Mouse (Mus musculus): ENCODE results near the gene S100a3. TPM values are rescaled to one million over a fixed set of nuclear protein-coding genes. Genes with fewer than 3 reads are reported as not detected.

The S100a3 gene
- total RNA-seq (2022), result 1 to 10 TPM in 3 of 4 experiments, under 1 TPM in 1; 0.35 to 1.8 (median 1.2) TPM

DNA sequence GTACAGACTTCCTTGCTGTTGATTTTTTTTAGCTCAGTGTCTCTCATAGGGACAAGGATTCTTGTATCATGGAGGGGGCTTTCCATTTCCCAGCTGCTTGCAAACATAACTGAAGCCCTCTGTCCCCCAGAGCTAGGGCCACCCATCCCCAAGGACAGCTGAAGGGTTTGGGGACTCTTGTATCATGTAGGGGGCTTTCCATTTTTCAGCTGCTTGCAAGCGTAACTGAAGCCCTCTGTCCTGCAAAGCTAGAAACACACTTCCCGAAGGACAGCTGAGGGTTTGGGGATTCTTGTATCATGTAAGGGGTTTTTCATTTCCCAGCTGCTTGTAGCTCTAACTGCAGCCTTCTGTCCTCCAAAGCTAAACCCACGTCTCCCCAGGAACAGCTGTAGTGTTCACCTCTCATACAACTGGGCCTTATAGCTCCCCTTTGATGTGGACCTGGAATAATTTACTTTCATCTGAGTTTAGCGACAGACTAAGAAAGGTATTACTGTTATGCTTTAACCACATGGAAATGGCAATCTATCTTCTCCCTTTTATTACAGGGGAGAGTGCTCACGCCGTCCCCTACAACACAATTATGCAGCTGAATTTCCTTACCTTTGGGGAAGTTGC is at the start of gene S100a3:
S100a3 (plus strand) TSS at position 571 of the 621 bp plus-strand sequence.
- DNase-seq (ENCODE audit: low spot score in 2 of 2), result no peak

GRCm38 (mm10) chr3:90512276-90512675 is 48.1 kb upstream of the S100a3 start:
- DNase-seq (ENCODE audit: low spot score in 2 of 2), result no peak

- no peak for DNase-seq (ENCODE audit: low spot score in 2 of 2)
These were observed 47.3 kb upstream of the S100a3 start for GRCm38 (mm10) chr3:90512948-90513642.

DNA sequence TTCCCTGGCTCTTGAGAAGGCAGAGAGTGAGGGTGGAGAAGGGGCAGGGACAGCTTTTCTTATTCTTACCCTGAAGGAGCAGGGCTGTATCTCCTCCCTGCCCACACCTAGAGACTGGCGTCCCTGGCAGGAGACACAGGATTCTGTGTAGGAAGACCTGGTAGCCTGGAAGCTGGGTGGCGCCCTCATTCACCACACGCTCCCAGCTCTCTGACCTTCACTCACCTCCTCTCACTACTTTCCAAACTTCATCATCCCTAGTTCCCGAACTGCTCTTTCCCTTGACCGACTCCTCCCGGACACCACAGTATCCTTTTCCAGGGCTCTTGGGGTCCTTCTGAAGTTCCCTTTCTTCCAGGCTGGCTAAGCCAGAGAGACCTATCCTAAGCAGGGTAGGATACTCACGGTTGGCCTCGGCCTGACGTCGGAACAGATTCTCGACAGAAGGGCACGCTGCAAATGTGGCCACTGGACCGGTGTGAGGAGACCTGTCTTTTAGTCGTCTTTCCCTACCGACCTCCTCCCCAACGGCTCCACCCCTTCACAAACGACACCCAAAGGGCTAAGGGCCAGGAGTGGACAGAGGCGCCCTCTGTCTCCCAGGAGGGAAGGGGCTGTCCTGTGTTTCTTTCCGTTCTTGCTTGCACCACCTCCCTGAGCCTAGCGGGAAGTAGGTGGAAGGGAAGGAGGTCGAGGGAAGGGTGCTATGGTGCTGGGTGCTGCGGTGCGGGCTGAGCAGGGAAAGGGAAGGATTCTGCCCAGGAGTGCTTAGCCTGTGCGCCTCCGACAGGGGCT is 46.4 kb upstream of the S100a3 start, which contains the start of the genes S100a1 and S100a13:
S100a1 (minus strand) TSS at position 597 of the 795 bp plus-strand sequence.
S100a13 (plus strand) TSS at position 640 of the 795 bp plus-strand sequence.
- peak; percentile 36 to 54 for DNase-seq (ENCODE audit: low spot score in 2 of 2)

DNA sequence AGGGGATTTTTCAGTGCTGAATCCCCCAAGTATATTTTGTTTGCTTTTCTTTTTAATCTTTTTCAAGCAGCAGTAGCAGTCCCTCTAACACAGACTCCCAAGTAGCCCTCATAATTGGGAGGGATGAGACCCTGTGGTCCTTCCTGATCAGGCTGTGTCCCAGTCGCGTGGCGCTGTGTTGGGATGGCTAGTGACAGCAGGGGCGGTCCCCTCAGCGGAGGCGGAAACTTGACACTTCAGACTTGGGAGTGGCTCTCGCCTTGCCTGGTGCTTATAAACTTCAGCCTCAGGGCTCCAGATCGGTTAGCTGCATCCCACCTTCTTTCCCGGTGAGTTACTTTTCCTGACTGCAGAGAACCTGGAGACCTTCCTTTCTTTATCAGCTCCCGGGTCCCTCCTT is 45.7 kb upstream of the S100a3 start:
- DNase-seq (ENCODE audit: low spot score in 2 of 2), result no peak

GRCm38 (mm10) chr3:90515242-90515641 is 45.1 kb upstream of the S100a3 start:
- DNase-seq (ENCODE audit: low spot score in 2 of 2), result no peak

DNA sequence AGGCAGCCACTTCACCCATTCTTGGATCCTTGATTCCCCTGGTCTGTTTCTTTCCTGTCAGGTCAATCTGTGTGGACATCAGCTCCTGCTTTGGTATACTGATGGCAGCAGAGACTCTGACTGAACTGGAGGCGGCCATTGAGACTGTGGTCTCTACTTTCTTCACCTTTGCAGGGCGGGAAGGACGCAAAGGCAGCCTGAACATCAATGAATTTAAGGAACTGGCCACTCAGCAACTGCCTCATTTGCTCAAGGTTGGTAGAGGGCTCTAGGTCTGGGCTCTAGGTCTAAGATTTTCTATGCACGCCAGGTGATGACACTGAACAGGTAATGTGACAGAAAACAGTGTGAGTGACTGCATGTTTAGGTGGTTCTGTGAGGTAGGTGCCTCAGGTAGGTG is 44.6 kb upstream of the S100a3 start:
- no peak for DNase-seq (ENCODE audit: low spot score in 2 of 2)

GRCm38 (mm10) chr3:90517711-90518110 is 42.7 kb upstream of the S100a3 start:
- no peak for DNase-seq (ENCODE audit: low spot score in 2 of 2)

DNA sequence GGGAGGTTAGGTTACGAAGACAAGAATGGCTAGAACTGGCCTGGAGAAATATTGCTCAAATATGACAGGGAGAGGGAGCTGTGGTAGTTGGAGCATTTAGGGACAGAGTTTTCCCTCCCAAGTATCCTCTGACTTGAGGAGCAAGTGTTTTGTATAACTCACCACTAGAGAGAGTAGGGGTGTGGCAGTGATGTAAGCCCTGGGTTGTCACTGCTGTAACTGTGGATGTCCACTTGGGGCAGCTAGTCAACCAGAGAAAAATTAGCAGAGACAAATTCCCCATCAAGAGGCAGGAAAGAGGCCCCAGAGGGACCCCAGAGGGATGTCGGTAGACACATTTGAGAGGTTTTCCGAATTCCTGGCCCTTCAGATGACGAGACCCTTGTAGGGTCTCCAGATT is 35.0 kb upstream of the S100a3 start:
- peak; percentile 55 to 63 for DNase-seq (ENCODE audit: low spot score in 2 of 2)

GRCm38 (mm10) chr3:90526076-90526475 is 34.3 kb upstream of the S100a3 start:
- no peak for DNase-seq (ENCODE audit: low spot score in 2 of 2)

GRCm38 (mm10) chr3:90526580-90526979 is 33.8 kb upstream of the S100a3 start, which contains the start of gene S100a14:
Gene S100a14 (plus strand): TSS chr3:90526856.
- no peak for DNase-seq (ENCODE audit: low spot score in 2 of 2)

DNA sequence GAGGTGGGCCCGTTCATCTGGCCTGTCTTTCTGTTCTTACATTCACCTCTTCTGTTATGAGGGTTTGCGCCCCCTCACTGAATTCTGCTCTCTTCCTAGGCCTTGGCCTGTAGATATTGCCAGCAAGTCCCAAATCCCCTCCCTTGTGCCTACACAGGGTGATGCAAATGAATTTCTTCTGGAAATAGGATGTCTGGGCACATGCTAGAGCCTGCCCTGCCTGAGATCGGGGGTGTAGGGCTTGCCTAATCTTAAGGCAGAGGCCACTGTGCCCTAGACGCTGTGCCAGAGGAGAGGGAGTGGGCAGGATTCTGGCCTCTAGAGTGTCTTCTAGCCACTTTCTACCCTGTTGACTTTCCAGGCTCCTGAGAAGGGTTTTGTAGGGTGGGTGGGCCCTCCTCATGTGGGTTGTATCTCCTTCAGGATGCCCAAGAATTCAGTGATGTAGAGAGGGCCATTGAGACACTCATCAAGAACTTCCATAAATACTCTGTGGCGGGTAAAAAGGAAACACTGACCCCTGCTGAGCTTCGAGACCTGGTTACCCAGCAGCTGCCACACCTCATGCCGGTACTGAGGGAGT is 33.0 kb upstream of the S100a3 start:
- DNase-seq (ENCODE audit: low spot score in 2 of 2), result no peak

GRCm38 (mm10) chr3:90531713-90532112 is 28.7 kb upstream of the S100a3 start:
- DNase-seq (ENCODE audit: low spot score in 2 of 2), result no peak

DNA sequence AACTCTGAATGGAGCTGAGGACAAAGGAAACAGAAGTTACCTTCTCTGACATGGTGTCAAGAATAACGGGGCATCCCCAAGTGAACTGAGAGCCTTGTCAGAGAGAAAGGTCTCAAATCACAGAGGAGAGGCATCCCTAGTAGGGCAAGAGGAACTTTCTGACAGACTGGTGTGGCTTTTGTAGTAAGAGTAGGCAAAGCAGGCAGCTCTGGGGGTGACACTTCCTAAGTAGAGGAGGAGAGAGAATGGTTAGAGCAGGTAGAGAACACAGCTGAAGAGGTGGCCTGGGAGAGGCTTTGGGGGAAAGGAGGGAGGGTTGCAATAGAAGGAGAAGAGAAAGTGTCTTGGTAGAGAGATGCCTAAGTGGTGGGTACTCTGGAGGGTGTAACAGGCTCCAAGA is 24.9 kb upstream of the S100a3 start:
- no peak for DNase-seq (ENCODE audit: low spot score in 2 of 2)

DNA sequence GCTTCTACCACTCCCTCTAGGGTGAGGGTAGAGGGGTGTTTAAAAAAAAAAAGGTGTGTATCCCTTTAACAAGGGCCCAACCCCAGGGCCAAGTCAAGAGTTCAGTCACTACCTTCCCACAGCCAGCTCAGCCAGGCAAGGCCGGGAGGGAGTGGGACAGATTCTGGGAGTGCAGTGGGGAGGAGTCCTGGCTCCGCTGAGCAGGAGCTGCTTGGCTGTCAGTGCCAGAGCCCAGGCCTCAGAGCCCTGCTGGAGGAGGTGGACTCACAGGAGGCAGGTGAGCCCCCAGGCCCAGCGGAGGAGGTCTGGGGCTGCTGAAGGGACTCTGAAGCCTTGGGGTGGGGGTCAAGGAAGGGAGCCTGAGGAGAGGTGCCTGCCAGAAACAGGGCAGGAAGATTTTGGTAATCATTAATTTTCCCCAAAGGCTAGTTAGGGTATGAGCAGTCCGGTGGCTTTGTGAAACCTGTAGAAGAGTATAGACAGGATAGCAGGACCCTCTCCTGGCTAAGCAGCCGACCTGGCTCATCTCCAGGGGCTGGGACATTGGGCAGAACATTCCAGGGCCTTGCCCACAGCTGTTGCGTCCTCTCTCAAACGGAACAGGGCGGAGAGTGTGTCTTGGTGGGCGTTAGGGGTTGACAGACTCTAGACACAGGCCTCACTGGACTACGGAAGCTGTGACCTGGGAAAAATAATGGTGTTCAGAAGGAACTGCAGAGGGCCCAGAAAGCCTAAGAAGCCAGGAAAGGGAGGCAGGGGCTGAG is 23.1 kb upstream of the S100a3 start, which contains the start of gene S100a16:
S100a16 (plus strand) TSS at position 114 of the 764 bp plus-strand sequence.
- DNase-seq (ENCODE audit: low spot score in 2 of 2), result peak in 1 of 2 experiments; percentile 48

GRCm38 (mm10) chr3:90537905-90538296 is 22.5 kb upstream of the S100a3 start:
- DNase-seq (ENCODE audit: low spot score in 2 of 2), result no peak

- peak; percentile 52 to 76 for DNase-seq (ENCODE audit: low spot score in 2 of 2)
These were observed 19.5 kb upstream of the S100a3 start for GRCm38 (mm10) chr3:90540904-90541303.

DNA sequence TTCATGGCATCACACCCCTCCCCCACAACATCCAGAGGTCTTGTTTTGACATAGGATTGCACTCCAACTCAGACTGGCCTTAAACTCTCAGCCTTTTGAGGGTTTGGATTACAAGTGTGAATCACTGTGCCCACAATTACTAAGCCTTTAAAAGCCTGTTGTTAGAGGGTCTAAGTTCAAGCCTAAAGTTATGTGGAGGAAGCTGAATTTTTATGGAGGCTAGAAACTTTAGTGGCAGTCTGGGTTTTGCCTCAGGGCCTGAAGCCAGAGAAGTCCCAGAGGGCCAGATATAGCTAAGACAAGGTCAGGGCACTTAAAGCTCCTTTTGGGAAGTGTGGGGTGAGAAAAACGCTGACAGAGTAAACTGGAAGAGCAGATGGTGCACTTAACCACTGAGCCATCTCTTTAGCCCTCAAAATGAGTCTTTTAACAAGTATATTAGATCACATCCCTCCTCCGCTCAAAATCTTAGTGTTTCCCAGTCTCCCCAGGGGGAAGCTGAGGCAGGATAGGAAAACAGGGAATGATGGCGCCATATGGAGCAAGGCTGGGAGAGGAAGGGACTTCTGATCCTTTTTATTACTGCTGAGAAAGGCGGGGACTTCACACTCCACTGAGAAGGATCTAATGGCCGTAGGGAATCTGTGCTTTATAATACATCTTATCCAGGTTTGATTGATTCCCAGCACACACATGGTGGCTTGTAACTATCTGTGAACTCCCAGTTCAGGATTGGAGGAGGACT is 10.5 kb upstream of the S100a3 start:
- DNase-seq (ENCODE audit: low spot score in 2 of 2), result no peak

DNA sequence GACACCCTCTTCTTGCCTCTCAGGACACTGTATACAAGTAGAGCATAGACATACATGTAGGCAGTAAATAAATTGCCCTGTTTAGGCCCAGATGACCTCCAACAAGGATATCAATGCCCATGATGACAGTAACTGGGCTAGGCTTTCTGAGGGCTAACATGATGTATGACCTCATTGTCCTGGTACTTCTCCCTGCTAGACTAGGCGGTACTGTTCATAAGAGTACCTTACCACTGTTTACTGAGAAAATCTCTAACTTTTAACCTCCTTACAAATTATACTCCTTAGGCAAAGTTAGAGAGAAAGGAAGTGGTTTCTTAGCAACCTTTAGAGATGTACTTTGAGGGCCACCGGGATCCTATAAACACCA is 10.0 kb upstream of the S100a3 start:
- DNase-seq (ENCODE audit: low spot score in 2 of 2), result no peak

DNA sequence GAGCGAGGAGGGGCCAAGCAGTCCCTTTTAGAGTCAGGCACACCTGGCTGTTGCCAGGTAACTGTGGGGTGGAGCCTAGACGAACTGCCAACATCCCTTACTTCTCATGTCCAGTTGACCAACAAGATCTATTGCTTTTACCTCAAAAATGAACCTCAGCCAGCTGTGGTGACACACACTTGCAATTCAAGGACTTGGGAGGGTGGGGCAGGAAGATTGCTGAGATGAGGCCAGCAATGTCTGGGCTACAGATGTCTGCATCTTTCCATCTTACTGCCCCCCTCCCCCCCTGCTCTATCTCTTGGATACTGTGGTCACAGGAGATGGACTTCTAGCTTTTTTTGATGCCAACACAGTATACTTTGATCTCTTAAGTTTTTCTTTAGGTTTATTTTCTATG is 8.1 kb upstream of the S100a3 start:
- no peak for DNase-seq (ENCODE audit: low spot score in 2 of 2)

Data from layer of hippocampus, adult 8-10 months (tissue).